Mouse (Mus musculus): Measurements from ENCODE around the gene Scube2. TPM values are rescaled to one million over a fixed set of nuclear protein-coding genes. Genes with fewer than 3 reads are reported as not detected.

Gene Scube2
- 7.4 and 16.3 TPM in 2 replicates for polyA plus RNA-seq (2012; rRNA removed)

GRCm38 (mm10) chr7:109865370-109866229 is at the start of gene Scube2:
Gene Scube2, minus strand, starts transcription at chr7:109865679.
- peak; percentile 41 for DNase-seq (ENCODE audit: low spot score)

- no peak for DNase-seq (ENCODE audit: low spot score)
These were observed 40.7 kb upstream of the Scube2 start for GRCm38 (mm10) chr7:109906165-109906564.

- no peak for DNase-seq (ENCODE audit: low spot score)
These were observed 35.4 kb upstream of the Scube2 start for GRCm38 (mm10) chr7:109900921-109901320.

- DNase-seq (ENCODE audit: low spot score), result no peak
These were observed 33.4 kb upstream of the Scube2 start for GRCm38 (mm10) chr7:109898911-109899310.

GRCm38 (mm10) chr7:109892530-109892929 is 27.1 kb upstream of the Scube2 start:
- peak; percentile 45 for DNase-seq (ENCODE audit: low spot score)

GRCm38 (mm10) chr7:109891786-109892185 is 26.3 kb upstream of the Scube2 start:
- no peak for DNase-seq (ENCODE audit: low spot score)

GRCm38 (mm10) chr7:109890256-109890655 is 24.8 kb upstream of the Scube2 start:
- DNase-seq (ENCODE audit: low spot score), result no peak

- no peak for DNase-seq (ENCODE audit: low spot score)
These were observed 23.8 kb upstream of the Scube2 start for GRCm38 (mm10) chr7:109889300-109889699.

- no peak for DNase-seq (ENCODE audit: low spot score)
These were observed 20.8 kb upstream of the Scube2 start for GRCm38 (mm10) chr7:109886249-109886648.

- DNase-seq (ENCODE audit: low spot score), result no peak
These were observed 17.1 kb upstream of the Scube2 start for GRCm38 (mm10) chr7:109882574-109882973.

- no peak for DNase-seq (ENCODE audit: low spot score)
These were observed 16.2 kb upstream of the Scube2 start for GRCm38 (mm10) chr7:109881561-109882099.

- no peak for DNase-seq (ENCODE audit: low spot score)
These were observed 13.7 kb upstream of the Scube2 start for GRCm38 (mm10) chr7:109879158-109879557.

GRCm38 (mm10) chr7:109876085-109876484 is 10.6 kb upstream of the Scube2 start:
- DNase-seq (ENCODE audit: low spot score), result no peak

- DNase-seq (ENCODE audit: low spot score), result no peak
These were observed 10.1 kb upstream of the Scube2 start for GRCm38 (mm10) chr7:109875598-109875997.

GRCm38 (mm10) chr7:109875033-109875432 is 9.6 kb upstream of the Scube2 start:
- DNase-seq (ENCODE audit: low spot score), result no peak

GRCm38 (mm10) chr7:109873170-109873569 is 7.7 kb upstream of the Scube2 start:
- DNase-seq (ENCODE audit: low spot score), result no peak

GRCm38 (mm10) chr7:109871232-109871631 is 5.8 kb upstream of the Scube2 start:
- DNase-seq (ENCODE audit: low spot score), result no peak

- no peak for DNase-seq (ENCODE audit: low spot score)
These were observed 3.0 kb upstream of the Scube2 start for GRCm38 (mm10) chr7:109868498-109868897.

GRCm38 (mm10) chr7:109866643-109867042 is 1.2 kb upstream of the Scube2 start:
- no peak for DNase-seq (ENCODE audit: low spot score)

- DNase-seq (ENCODE audit: low spot score), result no peak
These were observed 1.9 kb downstream of the Scube2 start for GRCm38 (mm10) chr7:109863561-109863960.

GRCm38 (mm10) chr7:109860162-109860561 is 5.3 kb downstream of the Scube2 start:
- DNase-seq (ENCODE audit: low spot score), result no peak

GRCm38 (mm10) chr7:109859354-109859753 is 6.1 kb downstream of the Scube2 start:
- DNase-seq (ENCODE audit: low spot score), result no peak

GRCm38 (mm10) chr7:109852752-109853212 is 12.7 kb downstream of the Scube2 start:
- DNase-seq (ENCODE audit: low spot score), result no peak

All from urinary bladder, adult 2 months (tissue).